In genomic region chrX:74428826-74429276, GRCm38 (mm10) we compare ENCODE assay signal across 8 mouse cellular contexts. TPM values are rescaled to one million over a fixed set of nuclear protein-coding genes. Genes with fewer than 3 reads are reported as not detected.
DNase-seq lines count a peak whose midpoint lies in the region; ATAC-seq and TF ChIP-seq lines count a peak whose summit lies in the region.

Gene G6pdx, minus strand, starts transcription at chrX:74429194.

- peak within 1 kb of the TSS; percentile 56 for H3K4me2 ChIP-seq in lung, postnatal 0 days (replicated peaks; ENCODE audit: low read depth, low read length)

- H3K4me1 ChIP-seq in hindbrain, embryonic 10.5 days (replicated peaks): 0 out of 2 replicates have a peak, but pooled peaks cover 5% of the 10 kb centered on the region
- no peaks in the 10 kb centered on the region for H3K4me1 ChIP-seq in lung, postnatal 0 days (ENCODE audit: insufficient read depth, low read depth, low read length)

- peak; percentile 43 for TF ChIP-seq CTCF in lung, postnatal 0 days (IDR thresholded peaks at IDR 0.05)

- peak; percentile 76 for ATAC-seq in frontal cortex, adult (ENCODE audit: low TSS enrichment)
- peak; percentile 84 for ATAC-seq in lung, postnatal 0 days

- H3K4me3 ChIP-seq in hindbrain, embryonic 10.5 days: peak within 1 kb of the TSS; percentile 61
- H3K4me3 ChIP-seq in lung, postnatal 0 days (ENCODE audit: low read depth, low read length): peak within 1 kb of the TSS; percentile 37

- H3K27ac ChIP-seq in hindbrain, embryonic 10.5 days: peak within 1 kb of the TSS; percentile 84
- peak within 1 kb of the TSS; percentile 93 for H3K27ac ChIP-seq in lung, postnatal 0 days (ENCODE audit: low read length)

- no peaks in the 10 kb centered on the region for H3K27me3 ChIP-seq in hindbrain, embryonic 10.5 days (ENCODE audit: insufficient read depth, poor library complexity, severe bottlenecking)
- H3K27me3 ChIP-seq in lung, postnatal 0 days (replicated peaks; ENCODE audit: insufficient read depth, low read length): no peaks in the 10 kb centered on the region

- H3K9me3 ChIP-seq in hindbrain, embryonic 10.5 days: no peaks in the 10 kb centered on the region
- no peaks in the 10 kb centered on the region for H3K9me3 ChIP-seq in lung, postnatal 0 days (ENCODE audit: low read length)

- TF ChIP-seq EP300 in lung, postnatal 0 days (IDR thresholded peaks at IDR 0.05): 0 out of 2 replicates have a peak, but pooled peaks have one; percentile 19

- 17% methylated on average over 25 of the region's 25 CpGs for WGBS in hindbrain, embryonic 10.5 days
- 14% methylated on average over 23 of the region's 25 CpGs for WGBS in lung, postnatal 0 days

- DNase-seq in MEL-GATA-1-ER (ENCODE audit: extremely low read depth, low read depth): peak; percentile 84
- peak; percentile 83 for DNase-seq in cerebellum, adult 8-10 months
- peak; percentile 83 for DNase-seq in hindbrain, embryonic 10.5 days (ENCODE audit: low spot score)
- DNase-seq in layer of hippocampus, adult 9-11 months: peak; percentile 93
- peak; percentile 95 for DNase-seq in lung, postnatal 0 days (ENCODE audit: low spot score)
- DNase-seq in ovary, postnatal 14 days (ENCODE audit: low spot score): peak; percentile 72
- peak; percentile 91 for DNase-seq in thymus, postnatal 14 days

- H3K36me3 ChIP-seq in hindbrain, embryonic 10.5 days: peaks cover 18% of the 10 kb centered on the region
- H3K36me3 ChIP-seq in lung, postnatal 0 days (ENCODE audit: insufficient read depth, low read length): no peaks in the 10 kb centered on the region

- peak within 1 kb of the TSS; percentile 46 for H3K9ac ChIP-seq in lung, postnatal 0 days (replicated peaks; ENCODE audit: low read depth)

RNA-seq across cellular contexts. Expression of gene G6pdx, which starts in this region (rescaled TPM):
- 53.9 and 56.4 TPM in 2 replicates for polyA plus RNA-seq in hindbrain, embryonic 10.5 days (2016; fragmentation: Nextera tagmentation; extraction: Ambion mirVana)
- polyA plus RNA-seq in lung, postnatal 0 days (2015; fragmentation: Nextera tagmentation; extraction: Ambion mirVana): 24.9 and 27.6 TPM in 2 replicates

Comparison
In these comparisons a context has a peak if more than half of its experiments do, and no peak if none do; other contexts are left out.
1. Peak in every context shown above with its lines: DNase-seq, ATAC-seq, H3K4me3 ChIP-seq and H3K27ac ChIP-seq.